Mouse (Mus musculus): ENCODE data around the gene Sh2b3.

Gene Sh2b3

GRCm38 (mm10) chr5:121807186-121807585 lies 30.3 kb downstream of the Sh2b3 start:
- in situ Hi-C loops (cut with MboI; ENCODE audit: low sequenced_read_pairs), result no loop called here

DNA sequence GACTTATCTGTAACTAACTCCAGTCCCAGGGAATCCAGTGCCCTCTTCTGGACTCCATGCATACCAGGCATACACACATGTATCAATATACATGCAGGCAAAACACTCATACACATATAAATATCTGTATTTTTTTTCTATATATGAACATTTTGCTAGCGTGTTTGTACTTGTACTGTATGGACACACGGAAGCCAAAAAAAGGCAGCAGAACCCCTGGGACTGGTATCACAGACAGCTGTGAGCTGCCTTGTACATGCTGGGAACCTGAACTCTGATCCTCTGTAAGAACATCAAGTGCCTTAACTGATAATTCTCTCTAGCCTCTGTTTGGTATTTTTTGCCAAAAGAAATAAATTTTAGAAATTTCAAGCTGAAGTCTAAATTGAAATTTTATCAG lies 39.0 kb downstream of the Sh2b3 start:
- in situ Hi-C loops (cut with MboI; ENCODE audit: low sequenced_read_pairs), result no loop called here

DNA sequence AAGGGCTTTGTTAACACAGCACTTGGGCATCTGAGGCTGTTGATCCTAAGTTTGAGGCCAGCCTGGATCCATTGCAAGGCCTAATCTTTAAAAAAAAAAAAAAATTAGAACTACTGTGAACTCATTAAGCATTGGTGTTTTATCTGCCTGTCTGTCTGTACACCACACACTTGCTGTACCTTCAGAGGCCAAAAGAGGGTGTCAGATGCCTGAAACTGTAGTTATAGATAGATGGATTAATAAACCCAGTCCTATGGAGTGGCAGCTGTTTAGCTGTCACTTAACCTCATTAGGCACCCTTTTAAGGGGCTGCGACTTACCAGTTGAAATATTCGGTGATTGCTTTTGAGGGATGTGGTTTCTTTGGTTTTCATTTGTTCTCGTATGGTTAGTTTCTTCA lies 41.6 kb downstream of the Sh2b3 start:
- in situ Hi-C loops (cut with MboI; ENCODE audit: low sequenced_read_pairs), result no loop called here

DNA sequence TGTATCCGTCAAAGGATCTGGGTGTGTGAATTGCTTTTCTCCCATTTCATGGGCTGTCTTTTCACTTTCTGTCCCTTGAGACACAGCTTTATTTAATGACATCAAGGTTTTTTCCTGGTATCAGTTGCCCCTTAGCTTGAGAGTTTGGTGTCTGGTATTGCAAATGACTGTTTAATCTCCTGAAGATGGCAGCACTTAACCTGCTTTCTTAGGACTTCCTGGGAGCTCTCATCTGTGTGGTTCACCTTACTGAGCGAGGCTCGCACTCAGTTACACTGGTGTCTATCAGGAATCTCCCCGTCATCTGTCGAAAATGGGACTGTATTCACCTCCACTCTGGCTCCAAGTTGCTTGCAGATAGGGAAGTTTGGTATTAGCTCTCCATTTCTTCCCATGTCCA lies 46.4 kb downstream of the Sh2b3 start:
- in situ Hi-C loops (cut with MboI; ENCODE audit: low sequenced_read_pairs), result no loop called here

DNA sequence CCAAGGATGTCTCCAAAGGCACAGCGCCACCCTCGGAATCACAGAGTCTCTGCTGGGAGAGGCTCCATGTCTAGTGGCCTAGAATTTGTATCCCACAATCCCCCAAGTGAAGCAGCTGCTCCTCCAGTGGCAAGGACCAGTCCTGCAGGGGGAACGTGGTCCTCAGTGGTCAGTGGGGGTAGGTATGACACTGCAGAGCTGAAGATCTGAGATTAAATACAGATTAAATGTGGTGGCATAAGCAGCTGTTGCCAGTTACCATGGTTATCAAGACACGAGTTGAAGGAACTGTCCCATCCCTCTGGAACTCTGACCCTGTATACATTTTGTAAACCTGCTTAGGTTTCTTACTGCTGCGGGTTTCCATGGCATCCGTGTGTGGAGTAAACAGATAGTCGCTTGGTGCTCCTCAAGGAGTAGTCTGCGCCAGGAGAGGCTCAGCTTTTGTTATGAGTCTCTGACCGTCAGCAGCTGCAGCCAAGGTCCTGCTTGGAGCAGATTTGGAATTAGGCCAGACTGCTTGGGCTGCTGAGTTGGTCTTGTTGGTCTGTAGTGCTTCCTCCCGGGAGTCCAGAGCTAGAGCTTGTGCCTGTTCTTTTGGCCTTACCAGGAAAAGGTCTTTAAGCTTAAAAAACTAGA lies 53.5 kb downstream of the Sh2b3 start:
- in situ Hi-C loops (cut with MboI; ENCODE audit: low sequenced_read_pairs), result no loop called here

DNA sequence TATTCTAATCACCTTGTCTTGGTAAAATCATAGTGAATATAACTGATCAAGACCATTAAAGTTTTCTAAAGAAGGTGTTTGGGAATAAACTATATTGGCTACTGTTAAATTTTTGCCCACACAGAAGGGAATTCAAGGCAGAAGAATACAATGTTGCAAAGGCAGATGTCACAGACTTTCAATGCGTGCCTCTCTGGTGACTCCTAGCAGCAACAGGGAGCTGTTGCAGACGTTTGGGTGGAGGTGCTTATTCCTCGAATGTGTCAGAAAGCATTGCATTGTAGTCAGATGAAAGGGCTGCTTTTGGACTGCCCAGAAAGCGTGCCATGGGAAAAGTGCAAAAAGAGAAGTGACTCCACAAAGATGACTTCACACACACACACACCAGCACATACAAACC lies 55.0 kb downstream of the Sh2b3 start:
- in situ Hi-C loops (cut with MboI; ENCODE audit: low sequenced_read_pairs), result no loop called here

DNA sequence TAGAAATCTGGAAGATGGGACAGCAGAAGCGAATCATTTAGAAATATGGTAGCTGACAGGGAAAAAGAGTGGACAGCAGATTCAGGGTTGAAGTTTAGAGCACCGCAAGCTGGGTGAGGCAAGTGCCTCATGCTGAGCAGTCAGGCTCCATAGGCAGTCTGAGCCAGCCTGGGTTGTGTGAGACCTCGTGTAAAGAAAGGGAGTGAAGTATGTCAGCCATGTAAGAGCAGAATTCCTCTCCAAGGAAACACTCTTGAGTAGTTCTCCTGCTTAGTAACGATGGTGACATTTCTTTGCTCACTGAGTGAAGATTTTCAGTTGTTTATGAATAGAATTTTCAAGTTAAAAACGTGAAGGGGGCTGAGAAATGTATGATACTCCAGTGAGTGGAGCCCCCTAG lies 57.3 kb downstream of the Sh2b3 start:
- in situ Hi-C loops (cut with MboI; ENCODE audit: low sequenced_read_pairs), result no loop called here

DNA sequence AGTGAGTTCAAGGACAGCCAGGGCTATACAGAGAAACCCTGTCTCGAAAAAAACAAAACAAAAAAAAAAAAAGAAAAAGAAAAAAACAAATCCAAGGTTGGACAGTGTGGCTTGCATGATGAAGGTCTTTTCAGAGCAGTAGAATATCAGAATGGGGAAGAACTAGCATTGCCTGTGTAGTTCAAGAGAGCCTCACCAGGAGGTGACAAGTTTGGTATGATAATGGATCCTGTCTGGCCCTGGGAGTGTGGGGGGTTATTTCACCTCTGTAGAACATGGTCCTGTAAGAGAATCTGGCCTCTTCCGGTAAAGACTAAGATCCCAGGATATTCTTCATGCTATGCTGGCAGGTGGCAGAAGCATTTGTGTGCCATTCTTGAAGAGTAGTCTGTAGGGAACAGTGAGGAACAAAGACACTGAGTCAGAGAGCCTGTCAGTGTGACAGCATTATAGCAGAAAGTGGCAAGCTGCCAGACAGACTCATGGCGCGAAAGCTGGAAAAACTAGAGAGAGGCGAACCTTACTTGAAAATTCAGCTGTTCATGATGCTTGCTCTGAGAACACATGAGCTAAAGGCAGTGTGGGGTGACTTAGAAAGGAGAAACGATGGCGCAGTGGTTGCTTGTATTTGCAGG lies 58.8 kb downstream of the Sh2b3 start:
- in situ Hi-C loops (cut with MboI; ENCODE audit: low sequenced_read_pairs), result no loop called here

DNA sequence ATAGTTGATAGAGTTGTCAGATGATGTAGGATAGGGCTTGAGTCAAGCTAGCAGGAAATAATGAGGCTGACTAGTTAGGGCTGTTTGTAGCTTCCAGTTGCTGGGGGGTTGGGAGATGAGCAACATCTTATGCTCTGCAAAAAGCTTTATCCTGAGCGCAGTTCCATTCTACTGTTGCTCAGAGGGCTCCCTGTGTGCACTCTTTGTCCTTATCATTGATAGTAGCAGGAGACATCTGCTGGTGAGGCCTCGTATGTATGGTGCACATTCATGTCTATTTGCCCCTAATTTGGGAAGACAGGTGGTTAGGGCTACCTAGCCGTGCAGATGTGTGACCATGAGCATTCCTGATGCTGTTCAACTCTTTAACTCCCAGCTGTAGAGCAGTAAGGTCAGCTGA lies 65.8 kb downstream of the Sh2b3 start:
- in situ Hi-C loops (cut with MboI; ENCODE audit: low sequenced_read_pairs), result no loop called here

GRCm38 (mm10) chr5:121769827-121770226 lies 67.6 kb downstream of the Sh2b3 start:
- in situ Hi-C loops (cut with MboI; ENCODE audit: low sequenced_read_pairs), result no loop called here

- in situ Hi-C loops (cut with MboI; ENCODE audit: low sequenced_read_pairs), result no loop called here
Measured at GRCm38 (mm10) chr5:121767564-121767963, 69.9 kb downstream of the Sh2b3 start.

DNA sequence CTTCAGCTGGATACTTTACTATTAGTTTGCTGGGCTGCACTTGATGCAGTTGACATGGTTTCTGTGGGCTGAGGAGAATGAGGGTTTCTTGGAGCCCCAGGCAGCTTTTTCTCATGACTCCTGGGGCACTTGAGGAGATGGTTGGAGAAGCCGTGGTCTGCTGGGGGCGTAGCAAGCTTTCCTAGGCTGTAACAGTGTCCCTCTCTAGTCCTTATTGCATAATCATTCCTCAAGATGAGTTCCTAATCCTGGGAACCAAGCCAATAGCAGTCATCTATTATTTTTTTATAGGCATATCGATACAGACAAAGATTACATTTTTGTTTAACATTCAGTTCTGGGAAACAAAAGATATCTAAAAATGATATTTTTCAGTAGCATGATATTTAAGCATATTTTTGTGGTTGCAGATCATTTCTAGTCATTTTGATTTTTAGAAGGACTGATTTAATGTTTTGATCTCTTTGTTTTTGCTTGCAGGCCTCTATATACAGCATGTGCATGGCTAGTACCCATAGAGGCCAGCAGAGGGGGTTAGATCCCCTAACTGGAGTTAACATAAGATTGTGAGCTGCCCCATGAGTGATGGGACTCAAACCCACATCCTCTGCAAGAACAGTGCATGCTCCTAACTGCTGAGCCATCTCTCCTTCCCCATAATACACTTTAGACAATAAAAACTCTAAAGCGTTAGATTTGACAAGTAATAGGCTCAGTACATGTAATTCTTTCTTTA lies 71.2 kb downstream of the Sh2b3 start:
- in situ Hi-C loops (cut with MboI; ENCODE audit: low sequenced_read_pairs), result no loop called here
